Mouse (Mus musculus) intestine, postnatal 0 days (tissue): ENCODE results near the gene Comt. TPM values are rescaled to one million over a fixed set of nuclear protein-coding genes. Genes with fewer than 3 reads are reported as not detected.

ENCODE experiments used
- ATAC-seq: fragments of 200-750 bp; cut with Nextera tagmentation; 2 replicates; pipeline ENCODE4 v1.8.0; 2017; ENCODE audit warnings: mild to moderate bottlenecking, moderate TSS enrichment, moderate library complexity
- H3K27ac ChIP-seq: fragments of 300-500 bp; sonication (generic); 2 replicates; pipeline ENCODE4 v1.5.1; 2014; ENCODE audit warnings: mild to moderate bottlenecking, low read depth, low read length, moderate library complexity
- H3K27me3 ChIP-seq: fragments of 300-500 bp; sonication (generic); replicated peaks from 2 replicates; pipeline ENCODE4 v1.6.1; 2014; ENCODE audit warnings: low read length, mixed read lengths; ENCODE audit not compliant: control insufficient read depth, insufficient read depth
- H3K36me3 ChIP-seq: fragments of 300-500 bp; sonication (generic); 2 replicates; pipeline ENCODE4 v1.6.1; 2014; ENCODE audit warnings: mild to moderate bottlenecking, moderate library complexity; ENCODE audit not compliant: control insufficient read depth, insufficient read depth
- H3K4me1 ChIP-seq: fragments of 300-500 bp; sonication (generic); replicated peaks from 2 replicates; pipeline ENCODE4 v1.6.1; 2014; ENCODE audit warnings: antibody characterized with exemption, low read length, mixed read lengths; ENCODE audit not compliant: control insufficient read depth, insufficient read depth
- H3K4me2 ChIP-seq: fragments of 300-500 bp; sonication (generic); replicated peaks from 2 replicates; pipeline ENCODE4 v1.6.1; 2014; ENCODE audit warnings: low read depth, mild to moderate bottlenecking, moderate library complexity
- H3K4me3 ChIP-seq: fragments of 300-500 bp; sonication (generic); 2 replicates; pipeline ENCODE4 v1.5.1; 2014; ENCODE audit warnings: low read depth, low read length
- H3K9ac ChIP-seq: fragments of 300-500 bp; sonication (generic); 2 replicates; pipeline ENCODE4 v1.6.1; 2014; ENCODE audit warnings: mild to moderate bottlenecking, low read depth, low read length
- H3K9me3 ChIP-seq: fragments of 300-500 bp; sonication (generic); 2 replicates; pipeline ENCODE4 v1.6.1; 2016; ENCODE audit warnings: mixed run types; ENCODE audit not compliant: control insufficient read depth
- CTCF ChIP-seq: sonication (generic); IDR thresholded peaks from 2 replicates; pipeline ENCODE4 v1.5.1; 2016; ENCODE audit warnings: low read depth, mild to moderate bottlenecking, control low read depth, antibody characterized with exemption, moderate library complexity
- WGBS: fragments of 180-500 bp; shearing (Covaris S2); extraction: QIAGEN DNeasy Blood & Tissue Kit; methylation state at CpG from one replicate; pipeline ENCODE4 v1.1.7; 2014; 5-methylcytosine and 5-hydroxymethylcytosine counted together
- polyA plus RNA-seq: library from polyadenylated mRNA; unstranded; fragments of >200 nt; fragmentation: Nextera tagmentation; extraction: Ambion mirVana; gene quantifications from 2 replicates; pipeline ENCODE4 v1.2.1, GENCODE M21; 2015

Comt gene
- polyA plus RNA-seq, 1 experiment from 2014 or later: 103 TPM

GRCm38 (mm10) chr16:18386451-18386850 is 40.2 kb downstream of the Comt start:
- ATAC-seq: no peak
- 74% methylated on average over 7 of the region's 7 CpGs for WGBS
- Histone ChIP-seq H3K9ac (no peak overlapping the region), H3K4me1 (no peaks in the 10 kb centered on the region), H3K9me3 (no peaks in the 10 kb centered on the region), H3K4me2 (no peak overlapping the region), H3K27me3 (no peaks in the 10 kb centered on the region), H3K36me3 (no peaks in the 10 kb centered on the region), H3K27ac (no peak overlapping the region), H3K4me3 (no peak overlapping the region)
- no peak for TF ChIP-seq CTCF

GRCm38 (mm10) chr16:18385411-18385810 is 41.2 kb downstream of the Comt start:
- ATAC-seq: no peak
- no peaks in the 10 kb centered on the region for H3K9me3 ChIP-seq
- no peaks in the 10 kb centered on the region for H3K27me3 ChIP-seq
- 78% methylated on average over 5 of the region's 5 CpGs for WGBS
- H3K27ac ChIP-seq: no peak overlapping the region
- no peak overlapping the region for H3K9ac ChIP-seq
- H3K4me3 ChIP-seq: no peak overlapping the region
- H3K4me2 ChIP-seq: no peak overlapping the region
- no peak for TF ChIP-seq CTCF
- H3K36me3 ChIP-seq: no peaks in the 10 kb centered on the region
- H3K4me1 ChIP-seq: no peaks in the 10 kb centered on the region

GRCm38 (mm10) chr16:18384659-18385058 is 42.0 kb downstream of the Comt start:
- Histone ChIP-seq H3K4me1 (no peaks in the 10 kb centered on the region), H3K4me2 (no peak overlapping the region), H3K36me3 (no peaks in the 10 kb centered on the region), H3K9me3 (no peaks in the 10 kb centered on the region), H3K4me3 (no peak overlapping the region), H3K9ac (no peak overlapping the region), H3K27me3 (no peaks in the 10 kb centered on the region), H3K27ac (no peak overlapping the region)
- WGBS: 89% methylated on average over 8 of the region's 8 CpGs
- ATAC-seq: no peak
- no peak for TF ChIP-seq CTCF

GRCm38 (mm10) chr16:18384211-18384610 is 42.4 kb downstream of the Comt start:
- Histone ChIP-seq H3K4me1 (no peaks in the 10 kb centered on the region), H3K4me3 (no peak overlapping the region), H3K9ac (no peak overlapping the region), H3K9me3 (no peaks in the 10 kb centered on the region), H3K27me3 (no peaks in the 10 kb centered on the region), H3K4me2 (no peak overlapping the region), H3K27ac (no peak overlapping the region), H3K36me3 (no peaks in the 10 kb centered on the region)
- WGBS: 78% methylated on average over 7 of the region's 7 CpGs
- ATAC-seq: no peak
- no peak for TF ChIP-seq CTCF

GRCm38 (mm10) chr16:18383756-18384155 is 42.9 kb downstream of the Comt start:
- no peak for ATAC-seq
- H3K4me2 ChIP-seq: no peak overlapping the region
- H3K9me3 ChIP-seq: no peaks in the 10 kb centered on the region
- no peaks in the 10 kb centered on the region for H3K4me1 ChIP-seq
- WGBS: 47% methylated on average over 3 of the region's 3 CpGs
- H3K4me3 ChIP-seq: no peak overlapping the region
- no peak overlapping the region for H3K27ac ChIP-seq
- H3K9ac ChIP-seq: no peak overlapping the region
- H3K36me3 ChIP-seq: no peaks in the 10 kb centered on the region
- no peak for TF ChIP-seq CTCF
- H3K27me3 ChIP-seq: no peaks in the 10 kb centered on the region

- H3K36me3 ChIP-seq: no peaks in the 10 kb centered on the region
- 69% methylated on average over 9 of the region's 9 CpGs for WGBS
- no peak for ATAC-seq
- H3K27ac ChIP-seq: no peak overlapping the region
- no peak overlapping the region for H3K9ac ChIP-seq
- H3K27me3 ChIP-seq: no peaks in the 10 kb centered on the region
- H3K9me3 ChIP-seq: no peaks in the 10 kb centered on the region
- no peak overlapping the region for H3K4me3 ChIP-seq
- no peak overlapping the region for H3K4me2 ChIP-seq
- no peak for TF ChIP-seq CTCF
- H3K4me1 ChIP-seq: no peaks in the 10 kb centered on the region
Measured at GRCm38 (mm10) chr16:18383045-18383726, 43.5 kb downstream of the Comt start.
